Mouse (Mus musculus): ENCODE results near the gene Sltm.
"Not testable (repeated sequence)": the region's sequence is repeated elsewhere in the genome, so short reads cannot be mapped to it uniquely, and the experiment has no call there.

Sltm gene

GRCm38 (mm10) chr9:70542305-70543041, at the start of gene Sltm:
Sltm (plus strand) TSS chr9:70542754.
- peak; percentile 88 for DNase-seq (ENCODE audit: extremely low spot score, low read depth, low spot score)

- no peak for DNase-seq (ENCODE audit: extremely low spot score, low read depth, low spot score)
These were observed 49.5 kb upstream of the Sltm start for GRCm38 (mm10) chr9:70493038-70493437.

- DNase-seq (ENCODE audit: extremely low spot score, low read depth, low spot score): no peak
These were observed 45.6 kb upstream of the Sltm start for GRCm38 (mm10) chr9:70496990-70497389.

- DNase-seq (ENCODE audit: extremely low spot score, low read depth, low spot score): no peak
These were observed 40.1 kb upstream of the Sltm start for GRCm38 (mm10) chr9:70502284-70503014.

- no peak for DNase-seq (ENCODE audit: extremely low spot score, low read depth, low spot score)
These were observed 39.4 kb upstream of the Sltm start for GRCm38 (mm10) chr9:70503015-70503603.

GRCm38 (mm10) chr9:70503626-70504041, 38.9 kb upstream of the Sltm start, which contains the start of gene Rnf111:
Rnf111 (minus strand) TSS chr9:70503725.
- DNase-seq (ENCODE audit: extremely low spot score, low read depth, low spot score): peak; percentile 89

- no peak for DNase-seq (ENCODE audit: extremely low spot score, low read depth, low spot score)
These were observed 36.4 kb upstream of the Sltm start for GRCm38 (mm10) chr9:70506186-70506585.

- DNase-seq (ENCODE audit: extremely low spot score, low read depth, low spot score): no peak
These were observed 35.8 kb upstream of the Sltm start for GRCm38 (mm10) chr9:70506787-70507186.

- no peak for DNase-seq (ENCODE audit: extremely low spot score, low read depth, low spot score)
These were observed 32.5 kb upstream of the Sltm start for GRCm38 (mm10) chr9:70509906-70510525.

- DNase-seq (ENCODE audit: extremely low spot score, low read depth, low spot score): no peak
These were observed 31.5 kb upstream of the Sltm start for GRCm38 (mm10) chr9:70510998-70511583.

GRCm38 (mm10) chr9:70511681-70512080, 30.9 kb upstream of the Sltm start:
- DNase-seq (ENCODE audit: extremely low spot score, low read depth, low spot score): no peak

- no peak for DNase-seq (ENCODE audit: extremely low spot score, low read depth, low spot score)
These were observed 21.9 kb upstream of the Sltm start for GRCm38 (mm10) chr9:70520651-70521050.

- no peak for DNase-seq (ENCODE audit: extremely low spot score, low read depth, low spot score)
These were observed 18.7 kb upstream of the Sltm start for GRCm38 (mm10) chr9:70523813-70524212.

- DNase-seq (ENCODE audit: extremely low spot score, low read depth, low spot score): no peak
These were observed 18.2 kb upstream of the Sltm start for GRCm38 (mm10) chr9:70524366-70524765.

GRCm38 (mm10) chr9:70533328-70533727, 9.2 kb upstream of the Sltm start:
- DNase-seq (ENCODE audit: extremely low spot score, low read depth, low spot score): no peak

- no peak for DNase-seq (ENCODE audit: extremely low spot score, low read depth, low spot score)
These were observed 970 bp upstream of the Sltm start for GRCm38 (mm10) chr9:70541584-70541983.

GRCm38 (mm10) chr9:70543048-70543880, 710 bp downstream of the Sltm start:
- no peak for DNase-seq (ENCODE audit: extremely low spot score, low read depth, low spot score)

- DNase-seq (ENCODE audit: extremely low spot score, low read depth, low spot score): no peak
These were observed 1.4 kb downstream of the Sltm start for GRCm38 (mm10) chr9:70543985-70544384.

- no peak for DNase-seq (ENCODE audit: extremely low spot score, low read depth, low spot score)
These were observed 2.3 kb downstream of the Sltm start for GRCm38 (mm10) chr9:70544831-70545230.

- DNase-seq (ENCODE audit: extremely low spot score, low read depth, low spot score): not testable (repeated sequence)
These were observed 4.0 kb downstream of the Sltm start for GRCm38 (mm10) chr9:70546576-70546975.

Measured in hindlimb bud, embryonic 11.5 days (tissue).